Mouse (Mus musculus): Measurements from ENCODE around the gene Tgif1. TPM values are rescaled to one million over a fixed set of nuclear protein-coding genes. Genes with fewer than 3 reads are reported as not detected.

Tgif1 gene
- total and polyA plus RNA-seq, 3 experiments = 44.5 to 74.4 (median 70.6) TPM

- H3K9ac ChIP-seq (ENCODE audit: insufficient read depth, low read depth) = no peak overlapping the region
- H3K36me3 ChIP-seq (replicated peaks in 1 of 2; ENCODE audit: control insufficient read depth in 1 of 2, insufficient read depth in 1 of 2, low read length in 1 of 2) = peaks cover 35 to 74% of the 10 kb centered on the region in 2 experiments
- H3K4me1 ChIP-seq (ENCODE audit: control insufficient read depth in 1 of 2, insufficient read depth in 2 of 2) = peaks cover 10 to 23% of the 10 kb centered on the region in 2 experiments
- no peak overlapping the region for H3K4me3 ChIP-seq (replicated peaks in 1 of 3; ENCODE audit: low read depth in 2 of 3, low read length in 2 of 3, poor library complexity in 1 of 3)
- TF ChIP-seq POLR2A (IDR thresholded peaks at IDR 0.05; ENCODE audit: low read depth, low read length) = no peak
- no peak for TF ChIP-seq CHD2 (IDR thresholded peaks at IDR 0.05; ENCODE audit: low read length)
- TF ChIP-seq JUN (IDR thresholded peaks at IDR 0.05; ENCODE audit: insufficient read depth, low read depth, low read length) = no peak
- no peak for TF ChIP-seq TCF12 (IDR thresholded peaks at IDR 0.05; ENCODE audit: low read depth, low read length)
- TF ChIP-seq ELF1 (IDR thresholded peaks at IDR 0.05; ENCODE audit: low read depth, low read length) = no peak
- no peak for TF ChIP-seq MYC (IDR thresholded peaks at IDR 0.05; ENCODE audit: low read depth, low read length)
- TF ChIP-seq E2F4 (IDR thresholded peaks at IDR 0.05; ENCODE audit: insufficient replicate concordance, low read depth, low read length) = no peak
- no peak for TF ChIP-seq MXI1 (IDR thresholded peaks at IDR 0.05; ENCODE audit: low read depth, low read length)
- no peak for TF ChIP-seq ZC3H11A (IDR thresholded peaks at IDR 0.05; ENCODE audit: low read depth, low read length)
- TF ChIP-seq RAD21 (IDR thresholded peaks at IDR 0.05; ENCODE audit: low read depth, low read length) = no peak
- no peak for TF ChIP-seq USF2 (conservative IDR thresholded peaks at IDR 0.05; ENCODE audit: low read depth, low read length)
- TF ChIP-seq NRF1 (IDR thresholded peaks at IDR 0.05; ENCODE audit: low read depth, low read length) = no peak
- TF ChIP-seq POLR2AphosphoS2 (IDR thresholded peaks at IDR 0.05; ENCODE audit: low read depth, low read length) = no peak
- no peak for TF ChIP-seq HCFC1 (IDR thresholded peaks at IDR 0.05; ENCODE audit: low read depth, low read length)
- no peak for TF ChIP-seq ETS1 (conservative IDR thresholded peaks at IDR 0.05; ENCODE audit: low read depth, low read length)
- TF ChIP-seq EP300 (IDR thresholded peaks at IDR 0.05; ENCODE audit: low read length) = no peak
- no peak for TF ChIP-seq ZMIZ1 (IDR thresholded peaks at IDR 0.05; ENCODE audit: low read depth, low read length)
- no peak for TF ChIP-seq SIN3A (IDR thresholded peaks at IDR 0.05; ENCODE audit: low read length)
- no peak overlapping the region for H3K27ac ChIP-seq (ENCODE audit: insufficient read depth, low read depth)
- H3K9me3 ChIP-seq (replicated peaks; ENCODE audit: low read length) = peaks cover 9% of the 10 kb centered on the region
- H3K27me3 ChIP-seq (replicated peaks) = no peaks in the 10 kb centered on the region
- H3K79me2 ChIP-seq (replicated peaks; ENCODE audit: control insufficient read depth, extremely low read depth, insufficient read depth, poor library complexity, severe bottlenecking) = no peaks in the 10 kb centered on the region; the same call in none of the 2 replicates
- dilution Hi-C loops (cut with MboI; ENCODE audit: extremely low pct_ligation_motif_present, extremely low pct_unique_long_range_greater_than_20kb, low sequenced_read_pairs) = no loop called here
- DNase-seq (ENCODE audit: extremely low read depth) = no peak
- no peak overlapping the region for H3K4me2 ChIP-seq (ENCODE audit: insufficient read depth, low read depth, poor library complexity, severe bottlenecking)
- in situ Hi-C loops (cut with MboI; ENCODE audit: low pct_ligation_motif_present, low pct_unique_long_range_greater_than_20kb, low sequenced_read_pairs) = no loop called here
Observed at GRCm38 (mm10) chr17:70864117-70864516, 10.8 kb upstream of the Tgif1 start.

DNA sequence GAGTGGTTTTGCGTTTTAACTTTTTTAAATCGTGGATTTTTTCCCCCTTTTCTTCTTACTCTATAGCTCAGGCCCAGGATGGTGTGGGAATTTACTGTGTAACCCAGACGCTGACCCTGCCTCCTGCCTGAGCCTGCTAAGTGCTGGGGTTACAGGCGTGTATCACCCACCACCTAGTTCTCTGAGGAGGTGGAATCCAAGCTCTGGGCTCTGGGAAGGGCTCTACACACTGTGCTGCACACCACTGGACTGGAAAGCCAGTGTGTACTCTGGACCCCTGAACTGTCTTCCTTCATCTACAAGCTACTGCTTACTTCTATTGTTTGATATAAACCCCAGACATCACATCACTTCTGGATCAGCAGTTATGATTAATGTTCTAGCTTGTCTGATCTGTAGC lies 5.5 kb upstream of the Tgif1 start:
- dilution Hi-C loops (cut with MboI; ENCODE audit: extremely low pct_ligation_motif_present, extremely low pct_unique_long_range_greater_than_20kb, low sequenced_read_pairs) (no loop called here), in situ Hi-C loops (cut with MboI; ENCODE audit: low pct_ligation_motif_present, low pct_unique_long_range_greater_than_20kb, low sequenced_read_pairs) (no loop called here)
- Histone ChIP-seq H3K9me3 (replicated peaks; ENCODE audit: low read length) (peaks cover 9% of the 10 kb centered on the region), H3K4me2 (ENCODE audit: insufficient read depth, low read depth, poor library complexity, severe bottlenecking) (no peak overlapping the region), H3K36me3 (replicated peaks in 1 of 2; ENCODE audit: control insufficient read depth in 1 of 2, insufficient read depth in 1 of 2, low read length in 1 of 2) (peaks cover 34 to 72% of the 10 kb centered on the region in 2 experiments), H3K9ac (ENCODE audit: insufficient read depth, low read depth) (no peak overlapping the region), H3K27me3 (replicated peaks) (no peaks in the 10 kb centered on the region), H3K4me3 (replicated peaks in 1 of 3; ENCODE audit: low read depth in 2 of 3, low read length in 2 of 3, poor library complexity in 1 of 3) (no peak overlapping the region), H3K27ac (ENCODE audit: insufficient read depth, low read depth) (no peak overlapping the region), H3K4me1 (ENCODE audit: control insufficient read depth in 1 of 2, insufficient read depth in 2 of 2) (peaks cover 0 to 36% of the 10 kb centered on the region in 2 experiments; a peak in 3 of 4 replicates), H3K79me2 (replicated peaks; ENCODE audit: control insufficient read depth, extremely low read depth, insufficient read depth, poor library complexity, severe bottlenecking) (peaks cover 28% of the 10 kb centered on the region)
- DNase-seq (ENCODE audit: extremely low read depth) = no peak
- no peak for TF ChIP-seq NRF1 (IDR thresholded peaks at IDR 0.05; ENCODE audit: low read depth, low read length)
- TF ChIP-seq MEF2A (IDR thresholded peaks at IDR 0.05; ENCODE audit: borderline replicate concordance, low read depth, low read length) = no peak
- TF ChIP-seq ZNF384 (IDR thresholded peaks at IDR 0.05; ENCODE audit: low read depth, low read length) = no peak
- no peak for TF ChIP-seq MXI1 (IDR thresholded peaks at IDR 0.05; ENCODE audit: low read depth, low read length)
- no peak for TF ChIP-seq IRF4 (IDR thresholded peaks at IDR 0.05; ENCODE audit: low read depth, low read length)
- no peak for TF ChIP-seq RAD21 (IDR thresholded peaks at IDR 0.05; ENCODE audit: low read depth, low read length)
- TF ChIP-seq SMC3 (IDR thresholded peaks at IDR 0.05; ENCODE audit: low read depth, low read length) = no peak
- TF ChIP-seq RCOR1 (conservative IDR thresholded peaks at IDR 0.05; ENCODE audit: low read depth, low read length) = no peak
- no peak for TF ChIP-seq MYC (IDR thresholded peaks at IDR 0.05; ENCODE audit: low read depth, low read length)
- TF ChIP-seq USF1 (IDR thresholded peaks at IDR 0.05; ENCODE audit: low read depth, low read length) = no peak
- no peak for TF ChIP-seq EP300 (IDR thresholded peaks at IDR 0.05; ENCODE audit: low read length)
- no peak for TF ChIP-seq ZKSCAN1 (IDR thresholded peaks at IDR 0.05; ENCODE audit: borderline replicate concordance, low read depth, low read length)
- TF ChIP-seq JUND (conservative IDR thresholded peaks at IDR 0.05; ENCODE audit: low read depth, low read length) = no peak
- no peak for TF ChIP-seq TCF12 (IDR thresholded peaks at IDR 0.05; ENCODE audit: low read depth, low read length)
- no peak for TF ChIP-seq SIN3A (IDR thresholded peaks at IDR 0.05; ENCODE audit: low read length)

All from CH12.LX (cell line).